Mouse (Mus musculus): ENCODE measurements around the gene Csnka2ip. TPM values are rescaled to one million over a fixed set of nuclear protein-coding genes. Genes with fewer than 3 reads are reported as not detected.

The Csnka2ip gene
- total RNA-seq, 1 experiment, result not detected

- Histone ChIP-seq H3K4me3 (ENCODE audit: insufficient read depth in 1 of 2, low read depth in 1 of 2, low read length in 2 of 2, poor library complexity in 1 of 2, severe bottlenecking in 1 of 2) (no peak overlapping the region), H3K9me3 (ENCODE audit: control insufficient read depth, insufficient read depth, low read depth, low read length) (no peaks in the 10 kb centered on the region), H3K36me3 (ENCODE audit: control insufficient read depth, insufficient read depth, low read length, poor library complexity, severe bottlenecking) (no peaks in the 10 kb centered on the region), H3K4me1 (ENCODE audit: control insufficient read depth in 2 of 2, insufficient read depth in 2 of 2, low read length in 2 of 2, poor library complexity in 1 of 2) (no peaks in the 10 kb centered on the region), H3K9ac (ENCODE audit: insufficient read depth, low read depth, low read length, poor library complexity, severe bottlenecking) (no peak overlapping the region), H3K27ac (ENCODE audit: insufficient read depth, low read depth, low read length, poor library complexity, severe bottlenecking) (no peak overlapping the region)
- no peak for DNase-seq (ENCODE audit: low read depth, low spot score)
- no peak for TF ChIP-seq MAFK (IDR thresholded peaks at IDR 0.05; ENCODE audit: insufficient read depth, low read depth, low read length)
- no peak for TF ChIP-seq HCFC1 (IDR thresholded peaks at IDR 0.05; ENCODE audit: borderline replicate concordance, insufficient read depth, low read length)
- no peak for TF ChIP-seq ZC3H11A (IDR thresholded peaks at IDR 0.05; ENCODE audit: borderline replicate concordance, low read depth, low read length)
- TF ChIP-seq CHD2 (IDR thresholded peaks at IDR 0.05; ENCODE audit: low read depth, low read length), result no peak
- TF ChIP-seq ZNF384 (IDR thresholded peaks at IDR 0.05; ENCODE audit: low read depth, low read length), result no peak
- in situ Hi-C loops (cut with MboI; ENCODE audit: low sequenced_read_pairs in 2 of 2, unreplicated experiment in 2 of 2), result loop anchor here in 1 of 2 experiments (10.0 kb wide), 1 partner anchor 368 kb away; no protein-coding TSS in a partner anchor
Observed at GRCm38 (mm10) chr16:64563081-64563480, 39.1 kb downstream of the Csnka2ip start.

- in situ Hi-C loops (cut with MboI; ENCODE audit: low sequenced_read_pairs in 2 of 2, unreplicated experiment in 2 of 2), result no loop called here
- no peaks in the 10 kb centered on the region for H3K4me1 ChIP-seq (ENCODE audit: control insufficient read depth in 2 of 2, insufficient read depth in 2 of 2, low read length in 2 of 2, poor library complexity in 1 of 2)
- TF ChIP-seq HCFC1 (IDR thresholded peaks at IDR 0.05; ENCODE audit: borderline replicate concordance, insufficient read depth, low read length), result no peak
- no peak overlapping the region for H3K4me3 ChIP-seq (ENCODE audit: insufficient read depth in 1 of 2, low read depth in 1 of 2, low read length in 2 of 2, poor library complexity in 1 of 2, severe bottlenecking in 1 of 2)
- DNase-seq (ENCODE audit: low read depth, low spot score), result no peak
- no peak overlapping the region for H3K27ac ChIP-seq (ENCODE audit: insufficient read depth, low read depth, low read length, poor library complexity, severe bottlenecking)
- H3K9ac ChIP-seq (ENCODE audit: insufficient read depth, low read depth, low read length, poor library complexity, severe bottlenecking), result no peak overlapping the region
- no peaks in the 10 kb centered on the region for H3K9me3 ChIP-seq (ENCODE audit: control insufficient read depth, insufficient read depth, low read depth, low read length)
- H3K36me3 ChIP-seq (ENCODE audit: control insufficient read depth, insufficient read depth, low read length, poor library complexity, severe bottlenecking), result no peaks in the 10 kb centered on the region
Observed at GRCm38 (mm10) chr16:64558518-64558917, 43.7 kb downstream of the Csnka2ip start.

DNA sequence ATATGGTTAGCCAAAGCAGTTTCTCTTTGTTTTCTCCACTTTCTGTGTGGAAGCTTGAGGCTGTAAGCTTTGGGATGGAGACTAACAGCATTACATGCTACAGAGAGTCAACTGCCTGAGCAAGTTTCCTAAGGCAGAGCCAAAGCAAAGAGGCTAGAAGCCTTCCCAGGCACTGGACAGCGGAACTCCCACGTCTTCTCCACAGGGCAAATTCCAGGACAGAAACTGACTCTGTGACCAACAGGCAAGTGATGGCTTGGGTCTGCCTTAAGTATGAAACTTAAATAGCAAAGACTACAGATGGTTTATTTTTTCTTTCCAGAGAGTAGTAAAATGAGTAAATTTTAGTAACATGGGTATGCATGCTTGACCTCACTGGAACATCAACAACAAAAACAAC is 75.3 kb downstream of the Csnka2ip start:
- Histone ChIP-seq H3K9ac (ENCODE audit: insufficient read depth, low read depth, low read length, poor library complexity, severe bottlenecking) (no peak overlapping the region), H3K9me3 (ENCODE audit: control insufficient read depth, insufficient read depth, low read depth, low read length) (no peaks in the 10 kb centered on the region), H3K36me3 (ENCODE audit: control insufficient read depth, insufficient read depth, low read length, poor library complexity, severe bottlenecking) (no peaks in the 10 kb centered on the region), H3K4me3 (ENCODE audit: insufficient read depth in 1 of 2, low read depth in 1 of 2, low read length in 2 of 2, poor library complexity in 1 of 2, severe bottlenecking in 1 of 2) (no peak overlapping the region), H3K4me1 (ENCODE audit: control insufficient read depth in 2 of 2, insufficient read depth in 2 of 2, low read length in 2 of 2, poor library complexity in 1 of 2) (no peaks in the 10 kb centered on the region), H3K27ac (ENCODE audit: insufficient read depth, low read depth, low read length, poor library complexity, severe bottlenecking) (no peak overlapping the region)
- TF ChIP-seq ZC3H11A (IDR thresholded peaks at IDR 0.05; ENCODE audit: borderline replicate concordance, low read depth, low read length) (no peak), CHD2 (IDR thresholded peaks at IDR 0.05; ENCODE audit: low read depth, low read length) (no peak), MAFK (IDR thresholded peaks at IDR 0.05; ENCODE audit: insufficient read depth, low read depth, low read length) (no peak), ZNF384 (IDR thresholded peaks at IDR 0.05; ENCODE audit: low read depth, low read length) (no peak), HCFC1 (IDR thresholded peaks at IDR 0.05; ENCODE audit: borderline replicate concordance, insufficient read depth, low read length) (no peak)
- in situ Hi-C loops (cut with MboI; ENCODE audit: low sequenced_read_pairs in 2 of 2, unreplicated experiment in 2 of 2), result no loop called here
- DNase-seq (ENCODE audit: low read depth, low spot score), result no peak

GRCm38 (mm10) chr16:64524051-64524645 is 78.1 kb downstream of the Csnka2ip start:
- no peak for TF ChIP-seq CHD2 (IDR thresholded peaks at IDR 0.05; ENCODE audit: low read depth, low read length)
- TF ChIP-seq MAFK (IDR thresholded peaks at IDR 0.05; ENCODE audit: insufficient read depth, low read depth, low read length), result no peak
- Histone ChIP-seq H3K27ac (ENCODE audit: insufficient read depth, low read depth, low read length, poor library complexity, severe bottlenecking) (no peak overlapping the region), H3K4me3 (ENCODE audit: insufficient read depth in 1 of 2, low read depth in 1 of 2, low read length in 2 of 2, poor library complexity in 1 of 2, severe bottlenecking in 1 of 2) (no peak overlapping the region), H3K4me1 (ENCODE audit: control insufficient read depth in 2 of 2, insufficient read depth in 2 of 2, low read length in 2 of 2, poor library complexity in 1 of 2) (no peaks in the 10 kb centered on the region), H3K9ac (ENCODE audit: insufficient read depth, low read depth, low read length, poor library complexity, severe bottlenecking) (no peak overlapping the region), H3K9me3 (ENCODE audit: control insufficient read depth, insufficient read depth, low read depth, low read length) (no peaks in the 10 kb centered on the region), H3K36me3 (ENCODE audit: control insufficient read depth, insufficient read depth, low read length, poor library complexity, severe bottlenecking) (no peaks in the 10 kb centered on the region)
- DNase-seq (ENCODE audit: low read depth, low spot score), result no peak
- in situ Hi-C loops (cut with MboI; ENCODE audit: low sequenced_read_pairs in 2 of 2, unreplicated experiment in 2 of 2), result no loop called here

DNA sequence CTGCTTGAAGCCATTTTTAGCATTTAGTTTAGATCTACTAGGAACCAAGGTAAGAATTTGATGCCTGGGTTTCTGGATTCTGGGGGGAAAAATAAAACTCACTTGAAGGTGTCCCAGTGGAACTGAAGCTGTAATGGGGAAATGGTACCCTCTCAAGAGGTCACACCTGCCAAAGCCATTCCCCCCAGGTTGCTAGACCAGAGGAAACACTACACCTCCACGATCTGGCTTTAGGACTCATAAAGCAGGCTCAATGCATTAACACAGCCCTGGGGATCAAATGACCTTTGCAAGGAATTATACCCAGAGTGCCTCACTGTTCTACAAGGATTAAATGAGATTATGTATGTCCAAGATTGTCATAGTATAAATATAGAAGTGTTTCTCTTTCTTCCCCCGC is 88.8 kb downstream of the Csnka2ip start:
- TF ChIP-seq CHD2 (IDR thresholded peaks at IDR 0.05; ENCODE audit: low read depth, low read length), result no peak
- TF ChIP-seq HCFC1 (IDR thresholded peaks at IDR 0.05; ENCODE audit: borderline replicate concordance, insufficient read depth, low read length), result no peak
- no peak for TF ChIP-seq MAFK (IDR thresholded peaks at IDR 0.05; ENCODE audit: insufficient read depth, low read depth, low read length)
- no peak for TF ChIP-seq ZNF384 (IDR thresholded peaks at IDR 0.05; ENCODE audit: low read depth, low read length)
- TF ChIP-seq ZC3H11A (IDR thresholded peaks at IDR 0.05; ENCODE audit: borderline replicate concordance, low read depth, low read length), result no peak
- Histone ChIP-seq H3K4me3 (ENCODE audit: insufficient read depth in 1 of 2, low read depth in 1 of 2, low read length in 2 of 2, poor library complexity in 1 of 2, severe bottlenecking in 1 of 2) (no peak overlapping the region), H3K36me3 (ENCODE audit: control insufficient read depth, insufficient read depth, low read length, poor library complexity, severe bottlenecking) (no peaks in the 10 kb centered on the region), H3K27ac (ENCODE audit: insufficient read depth, low read depth, low read length, poor library complexity, severe bottlenecking) (no peak overlapping the region), H3K4me1 (ENCODE audit: control insufficient read depth in 2 of 2, insufficient read depth in 2 of 2, low read length in 2 of 2, poor library complexity in 1 of 2) (no peaks in the 10 kb centered on the region), H3K9ac (ENCODE audit: insufficient read depth, low read depth, low read length, poor library complexity, severe bottlenecking) (no peak overlapping the region), H3K9me3 (ENCODE audit: control insufficient read depth, insufficient read depth, low read depth, low read length) (no peaks in the 10 kb centered on the region)
- in situ Hi-C loops (cut with MboI; ENCODE audit: low sequenced_read_pairs in 2 of 2, unreplicated experiment in 2 of 2), result no loop called here
- no peak for DNase-seq (ENCODE audit: low read depth, low spot score)

Other genes starting within 250 kb of the Csnka2ip start
- 25.3 and 33.3 TPM in 2 replicates for gene 4930453N24Rik, start 168.8 kb upstream of the Csnka2ip start, total RNA-seq (2012; rRNA removed)
- gene Zfp654, start 249.2 kb upstream of the Csnka2ip start, total RNA-seq (2012; rRNA removed), result 16.1 and 19.4 TPM in 2 replicates
- gene Cggbp1, start 249.6 kb upstream of the Csnka2ip start, total RNA-seq (2012; rRNA removed), result 63.9 and 75.4 TPM in 2 replicates

All from ES-E14 (cell line).